Mouse (Mus musculus) forebrain, embryonic 13.5 days (tissue): ENCODE measurements around the gene Ifit3b. TPM values are rescaled to one million over a fixed set of nuclear protein-coding genes. Genes with fewer than 3 reads are reported as not detected.
A peak's percentile ranks its signal among the peaks of the same experiment; 100 is the strongest.
"Not testable (repeated sequence)": the region's sequence is repeated elsewhere in the genome, so short reads cannot be mapped to it uniquely, and the experiment has no call there.

Source experiments
- ATAC-seq: fragments of 200-750 bp; cut with Nextera tagmentation; 2 replicates; pipeline ENCODE4 v1.8.0; 2017
- H3K27ac ChIP-seq: fragments of 300-500 bp; sonication (generic); 2 replicates; pipeline ENCODE4 v1.5.1; 2015; ENCODE audit warnings: inconsistent platforms, mild to moderate bottlenecking, moderate library complexity
- H3K27me3 ChIP-seq: fragments of 300-500 bp; sonication (generic); 2 replicates; pipeline ENCODE4 v1.6.1; 2015; ENCODE audit warnings: mild to moderate bottlenecking, inconsistent platforms
- H3K36me3 ChIP-seq: fragments of 300-500 bp; sonication (generic); 2 replicates; pipeline ENCODE4 v1.6.1; 2015; ENCODE audit warnings: mild to moderate bottlenecking, inconsistent platforms; ENCODE audit not compliant: poor library complexity, severe bottlenecking
- H3K4me1 ChIP-seq: fragments of 300-500 bp; sonication (generic); 2 replicates; pipeline ENCODE4 v1.6.1; 2015; ENCODE audit warnings: inconsistent platforms
- H3K4me2 ChIP-seq: fragments of 300-500 bp; sonication (generic); 2 replicates; pipeline ENCODE4 v1.6.1; 2015; ENCODE audit warnings: inconsistent platforms, mild to moderate bottlenecking, moderate library complexity
- H3K4me3 ChIP-seq: fragments of 300-500 bp; sonication (generic); 2 replicates; pipeline ENCODE4 v1.5.1; 2015; ENCODE audit warnings: mild to moderate bottlenecking, inconsistent platforms
- H3K9ac ChIP-seq: fragments of 300-500 bp; sonication (generic); 2 replicates; pipeline ENCODE4 v1.6.1; 2015; ENCODE audit warnings: mild to moderate bottlenecking, inconsistent platforms
- H3K9me3 ChIP-seq: fragments of 300-500 bp; sonication (generic); replicated peaks from 2 replicates; pipeline ENCODE4 v1.6.1; 2016; ENCODE audit warnings: inconsistent platforms
- WGBS: fragments of 180-500 bp; shearing (Covaris S2); methylation state at CpG from one replicate; pipeline ENCODE4 v1.1.7; 2015; 5-methylcytosine and 5-hydroxymethylcytosine counted together
- polyA plus RNA-seq: library from polyadenylated mRNA; unstranded; fragments of >200 nt; fragmentation: Nextera tagmentation; extraction: Ambion mirVana; gene quantifications from 2 replicates; pipeline ENCODE4 v1.2.1, GENCODE M21; 2015

The Ifit3b gene
- polyA plus RNA-seq, 1 experiment from 2014 or later = not detected

DNA sequence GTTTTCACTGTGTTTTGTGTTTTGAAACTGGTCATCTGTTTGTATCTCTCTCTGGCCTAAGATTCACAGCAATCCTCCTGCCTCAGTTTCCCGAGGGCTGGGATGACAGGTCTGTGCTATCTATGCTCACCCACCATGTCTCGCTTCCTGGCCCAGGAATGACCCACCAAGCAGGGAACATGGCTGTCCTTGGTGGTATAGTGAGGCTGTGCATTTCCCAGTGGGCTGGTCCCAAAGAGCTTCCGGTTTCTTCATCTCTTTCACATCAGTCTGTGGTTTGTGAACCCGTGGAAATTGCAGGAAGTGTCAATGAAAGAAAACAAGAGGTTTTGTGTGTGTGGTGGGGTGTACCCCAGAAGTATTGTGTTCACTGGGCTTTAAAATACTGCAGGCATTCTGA lies 16.9 kb downstream of the Ifit3b start:
- H3K4me1 ChIP-seq = no peaks in the 10 kb centered on the region
- no peak overlapping the region for H3K4me2 ChIP-seq
- H3K27ac ChIP-seq = no peak overlapping the region
- ATAC-seq = no peak
- no peaks in the 10 kb centered on the region for H3K27me3 ChIP-seq
- 87% methylated on average over 4 of the region's 4 CpGs for WGBS
- H3K9ac ChIP-seq = no peak overlapping the region
- H3K4me3 ChIP-seq = no peak overlapping the region
- H3K36me3 ChIP-seq = no peaks in the 10 kb centered on the region
- H3K9me3 ChIP-seq = no peaks in the 10 kb centered on the region

DNA sequence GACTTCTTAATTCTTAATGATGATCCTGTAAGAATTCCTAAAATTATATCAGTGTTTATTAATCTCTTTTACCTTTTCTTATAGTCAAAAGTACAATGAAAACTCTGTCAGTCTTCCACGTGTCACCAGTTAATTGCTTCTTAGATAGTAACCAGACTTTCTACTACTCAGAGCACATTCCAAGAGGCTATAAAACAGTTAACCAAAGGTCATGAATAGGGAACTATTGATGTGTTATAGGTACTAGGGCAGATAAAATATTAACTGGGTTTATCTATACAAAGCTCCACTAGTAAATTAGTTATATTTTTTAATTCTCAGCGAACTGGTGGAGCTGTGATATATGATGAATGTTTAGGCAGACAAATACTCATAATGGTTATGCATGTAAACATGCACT lies 19.7 kb downstream of the Ifit3b start:
- Histone ChIP-seq H3K9ac (no peak overlapping the region), H3K4me3 (no peak overlapping the region), H3K4me2 (no peak overlapping the region), H3K36me3 (no peaks in the 10 kb centered on the region), H3K9me3 (no peaks in the 10 kb centered on the region), H3K4me1 (no peaks in the 10 kb centered on the region), H3K27me3 (no peaks in the 10 kb centered on the region), H3K27ac (no peak overlapping the region)
- ATAC-seq = no peak
- WGBS = 85% methylated on average over 2 of the region's 2 CpGs

DNA sequence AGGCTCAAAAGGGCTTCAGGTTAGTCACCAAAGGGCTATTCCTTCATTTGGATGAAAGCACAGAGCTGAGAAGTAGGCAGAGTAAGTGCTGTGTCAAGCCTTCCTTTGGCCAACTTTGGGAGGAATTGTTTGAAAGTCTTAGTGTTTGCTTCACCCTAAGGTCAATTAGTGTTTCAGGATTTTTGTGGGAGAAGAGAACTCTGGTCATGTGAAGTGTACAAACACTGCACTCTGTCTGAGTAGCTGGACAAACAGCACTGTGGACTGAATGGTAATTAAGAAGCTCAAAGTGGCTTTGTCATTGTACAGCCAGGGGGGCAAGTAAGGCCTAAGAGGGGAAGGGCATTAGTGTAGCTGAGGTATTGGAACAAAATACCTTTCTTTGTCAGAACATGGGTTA lies 23.7 kb downstream of the Ifit3b start:
- Histone ChIP-seq H3K4me2 (no peak overlapping the region), H3K4me3 (no peak overlapping the region), H3K27ac (no peak overlapping the region), H3K9ac (no peak overlapping the region), H3K4me1 (no peaks in the 10 kb centered on the region), H3K27me3 (no peaks in the 10 kb centered on the region), H3K9me3 (no peaks in the 10 kb centered on the region), H3K36me3 (no peaks in the 10 kb centered on the region)
- ATAC-seq = no peak

DNA sequence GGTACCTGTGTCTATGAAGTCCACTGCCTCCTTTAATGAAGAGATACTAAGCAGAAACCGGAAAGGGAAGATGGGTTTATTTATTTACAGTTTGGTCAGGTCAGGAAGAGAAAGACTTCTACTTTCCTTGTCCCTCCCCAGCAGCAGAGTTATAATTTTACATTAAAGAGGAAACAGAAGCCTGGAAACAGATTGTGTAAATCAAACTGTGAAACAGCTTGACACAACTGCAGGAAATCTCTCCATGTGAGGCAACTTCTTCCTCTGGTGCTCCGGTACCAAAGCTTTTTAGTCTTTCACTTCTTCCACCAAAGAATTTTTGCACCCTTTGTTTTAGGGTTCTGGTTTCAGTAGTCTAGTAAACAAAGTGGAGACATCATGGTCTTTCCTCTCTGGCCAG lies 25.7 kb downstream of the Ifit3b start:
- H3K4me3 ChIP-seq = no peak overlapping the region
- no peak overlapping the region for H3K4me2 ChIP-seq
- H3K36me3 ChIP-seq = no peaks in the 10 kb centered on the region
- no peak overlapping the region for H3K27ac ChIP-seq
- no peaks in the 10 kb centered on the region for H3K4me1 ChIP-seq
- H3K27me3 ChIP-seq = no peaks in the 10 kb centered on the region
- H3K9me3 ChIP-seq = no peaks in the 10 kb centered on the region
- no peak for ATAC-seq
- 80% methylated on average over 2 of the region's 2 CpGs for whole genome bisulfite sequencing
- H3K9ac ChIP-seq = no peak overlapping the region

DNA sequence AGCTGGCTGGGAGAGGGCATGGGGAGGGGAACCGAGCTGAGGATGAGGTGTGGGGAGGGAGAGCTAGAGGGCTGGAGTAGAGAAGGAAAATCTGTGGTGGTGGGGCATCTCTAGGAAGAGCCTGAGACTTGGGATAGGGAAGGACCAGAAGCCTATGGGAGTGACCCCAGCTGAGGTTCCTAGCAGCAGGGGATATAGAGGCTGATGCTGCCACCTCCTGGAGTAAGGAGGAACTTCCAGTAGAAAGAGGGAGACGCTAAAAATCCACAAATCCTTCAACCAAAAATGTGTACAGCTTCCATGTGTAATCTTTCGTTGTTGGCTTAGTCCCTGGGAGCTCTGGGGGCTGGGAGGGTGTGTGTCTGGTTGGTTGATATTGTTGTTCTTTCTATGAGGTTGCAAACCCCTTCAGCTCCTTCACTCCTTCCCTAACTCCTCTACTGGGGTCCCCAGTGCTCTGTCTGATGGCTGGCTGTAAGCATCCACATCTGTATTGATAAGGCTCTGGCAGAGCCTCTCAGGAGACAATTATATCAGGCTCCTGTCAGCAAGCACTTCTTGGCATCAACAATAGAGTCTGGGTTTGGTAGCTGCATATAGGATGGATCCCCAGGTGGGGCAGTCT lies 29.3 kb downstream of the Ifit3b start:
- Histone ChIP-seq H3K36me3 (no peaks in the 10 kb centered on the region), H3K9me3 (no peaks in the 10 kb centered on the region), H3K27ac (no peak overlapping the region), H3K4me2 (no peak overlapping the region), H3K9ac (no peak overlapping the region), H3K27me3 (no peaks in the 10 kb centered on the region), H3K4me1 (no peaks in the 10 kb centered on the region), H3K4me3 (no peak overlapping the region)
- 15% methylated on average over 3 of the region's 3 CpGs for WGBS
- peak; percentile 80 for ATAC-seq

DNA sequence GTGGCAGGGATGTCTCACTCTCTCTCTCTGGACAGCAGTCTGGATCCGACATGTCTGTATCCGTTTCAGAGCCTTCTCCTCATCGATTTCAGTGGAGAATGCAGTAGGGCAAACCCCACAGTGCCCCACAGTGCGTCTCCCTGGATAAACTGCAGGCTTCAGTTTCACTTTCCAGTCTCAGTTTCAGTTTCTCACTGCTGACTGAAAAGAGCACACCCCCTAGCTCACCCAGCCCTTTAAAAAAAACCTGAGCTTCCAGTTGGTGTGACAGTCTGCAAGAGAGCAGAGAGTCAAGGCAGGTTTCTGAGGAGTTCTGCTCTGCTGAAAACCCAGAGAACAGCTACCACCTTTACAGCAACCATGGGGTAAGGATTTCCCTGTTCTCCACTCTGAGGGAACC lies 32.9 kb downstream of the Ifit3b start, which contains the start of the genes Ifit1bl2 and Ifit1:
Gene Ifit1bl2 (minus strand): TSS at position 121 of the 400 bp plus-strand sequence.
Gene Ifit1 (plus strand): TSS at position 249 of the 400 bp plus-strand sequence.
- no peaks in the 10 kb centered on the region for H3K36me3 ChIP-seq
- no peak within 1 kb of the TSS for H3K4me3 ChIP-seq
- ATAC-seq = no peak
- 67% methylated on average over 4 of the region's 4 CpGs for WGBS
- H3K27ac ChIP-seq = no peak within 1 kb of the TSS
- no peaks in the 10 kb centered on the region for H3K27me3 ChIP-seq
- H3K4me1 ChIP-seq = no peaks in the 10 kb centered on the region
- no peak within 1 kb of the TSS for H3K9ac ChIP-seq
- H3K9me3 ChIP-seq = no peaks in the 10 kb centered on the region
- H3K4me2 ChIP-seq = no peak within 1 kb of the TSS

DNA sequence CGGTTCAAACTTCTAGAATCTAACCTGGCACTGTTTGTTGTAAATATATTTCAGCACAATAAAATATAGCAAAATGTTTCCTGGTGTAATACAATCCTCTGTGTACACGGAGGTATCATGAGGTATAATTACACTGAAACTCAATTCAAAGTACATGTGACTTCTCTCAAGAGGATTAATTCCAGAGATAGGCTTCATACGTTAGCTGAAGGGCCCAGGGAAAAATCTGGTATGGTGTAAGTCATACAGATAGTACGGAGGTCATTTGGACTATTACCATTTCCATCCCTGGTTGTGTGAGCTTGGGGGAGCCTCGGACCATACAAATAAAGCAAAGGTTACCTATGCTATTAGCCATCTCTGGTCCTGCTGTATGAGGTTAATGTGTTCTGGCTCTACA lies 34.8 kb downstream of the Ifit3b start:
- no peaks in the 10 kb centered on the region for H3K27me3 ChIP-seq
- H3K9ac ChIP-seq = no peak overlapping the region
- H3K4me3 ChIP-seq = no peak overlapping the region
- ATAC-seq = no peak
- no peaks in the 10 kb centered on the region for H3K4me1 ChIP-seq
- no peak overlapping the region for H3K4me2 ChIP-seq
- no peak overlapping the region for H3K27ac ChIP-seq
- 86% methylated on average over 5 of the region's 5 CpGs for WGBS
- H3K36me3 ChIP-seq = no peaks in the 10 kb centered on the region
- no peaks in the 10 kb centered on the region for H3K9me3 ChIP-seq

DNA sequence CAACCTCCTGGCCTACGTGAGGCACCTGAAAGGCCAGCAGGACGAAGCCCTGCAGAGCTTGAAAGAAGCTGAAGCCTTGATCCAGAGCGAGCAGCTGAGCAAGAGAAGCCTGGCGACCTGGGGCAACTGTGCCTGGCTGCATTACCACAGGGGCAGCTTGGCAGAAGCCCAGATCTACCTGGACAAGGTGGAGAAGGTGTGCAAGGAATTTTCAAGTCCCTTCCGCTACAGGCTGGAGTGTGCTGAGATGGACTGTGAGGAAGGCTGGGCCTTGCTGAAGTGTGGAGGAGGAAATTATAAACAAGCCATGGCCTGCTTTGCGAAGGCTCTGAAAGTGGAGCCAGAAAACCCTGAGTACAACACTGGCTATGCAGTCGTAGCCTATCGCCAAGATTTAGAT lies 39.9 kb downstream of the Ifit3b start:
- WGBS = 91% methylated on average over 8 of the region's 8 CpGs
- H3K4me1 ChIP-seq, H3K27me3 ChIP-seq, H3K4me3 ChIP-seq, H3K4me2 ChIP-seq, H3K9ac ChIP-seq, H3K9me3 ChIP-seq, H3K36me3 ChIP-seq, H3K27ac ChIP-seq, ATAC-seq: not testable (repeated sequence)

DNA sequence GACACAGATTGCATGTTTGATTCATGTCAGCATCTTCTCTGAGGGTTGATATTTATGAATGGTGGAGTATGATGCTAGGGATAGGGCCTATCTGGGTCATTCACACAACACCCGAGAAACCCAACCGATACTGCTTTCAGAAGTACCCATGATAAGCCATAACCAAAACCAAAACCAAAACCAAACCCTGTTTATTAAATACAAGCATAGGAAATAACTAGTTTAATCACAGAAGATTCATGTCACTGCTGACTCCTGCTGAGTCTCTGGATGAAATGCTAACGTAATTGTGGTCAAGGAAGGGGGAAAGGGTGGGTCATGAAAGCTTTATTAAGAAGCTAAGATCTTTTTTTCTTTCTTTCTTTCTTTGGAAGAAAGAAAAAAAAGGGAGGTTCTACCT lies 42.5 kb downstream of the Ifit3b start:
- H3K4me2 ChIP-seq = no peak overlapping the region
- H3K9me3 ChIP-seq = no peaks in the 10 kb centered on the region
- H3K4me3 ChIP-seq = no peak overlapping the region
- 92% methylated on average over 3 of the region's 3 CpGs for WGBS
- H3K27ac ChIP-seq = no peak overlapping the region
- no peaks in the 10 kb centered on the region for H3K4me1 ChIP-seq
- ATAC-seq = no peak
- H3K36me3 ChIP-seq = no peaks in the 10 kb centered on the region
- H3K27me3 ChIP-seq = no peaks in the 10 kb centered on the region
- H3K9ac ChIP-seq = no peak overlapping the region

DNA sequence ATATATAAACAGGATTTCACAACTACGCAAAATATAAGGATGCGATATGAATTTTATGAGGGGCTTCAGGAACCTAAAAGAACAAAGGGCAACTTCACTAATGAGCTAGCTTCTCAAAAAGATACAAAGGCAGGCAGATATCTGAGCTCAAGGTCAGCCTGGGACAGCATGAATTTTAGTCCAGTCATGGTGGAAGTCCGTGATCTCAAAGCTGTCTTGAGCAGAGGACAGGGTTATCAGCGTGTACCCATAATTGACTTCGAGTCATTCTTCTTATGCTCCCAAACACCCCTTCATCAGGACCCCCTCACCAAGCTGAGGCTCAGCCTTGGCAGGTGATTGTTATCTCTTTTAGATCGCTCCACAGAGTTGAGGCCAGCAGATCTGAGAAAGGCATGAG lies 43.2 kb downstream of the Ifit3b start:
- no peaks in the 10 kb centered on the region for H3K36me3 ChIP-seq
- H3K4me3 ChIP-seq = no peak overlapping the region
- no peak overlapping the region for H3K27ac ChIP-seq
- WGBS = 87% methylated on average over 6 of the region's 6 CpGs
- no peak for ATAC-seq
- no peaks in the 10 kb centered on the region for H3K9me3 ChIP-seq
- no peaks in the 10 kb centered on the region for H3K4me1 ChIP-seq
- H3K9ac ChIP-seq = no peak overlapping the region
- H3K27me3 ChIP-seq = no peaks in the 10 kb centered on the region
- H3K4me2 ChIP-seq = no peak overlapping the region

DNA sequence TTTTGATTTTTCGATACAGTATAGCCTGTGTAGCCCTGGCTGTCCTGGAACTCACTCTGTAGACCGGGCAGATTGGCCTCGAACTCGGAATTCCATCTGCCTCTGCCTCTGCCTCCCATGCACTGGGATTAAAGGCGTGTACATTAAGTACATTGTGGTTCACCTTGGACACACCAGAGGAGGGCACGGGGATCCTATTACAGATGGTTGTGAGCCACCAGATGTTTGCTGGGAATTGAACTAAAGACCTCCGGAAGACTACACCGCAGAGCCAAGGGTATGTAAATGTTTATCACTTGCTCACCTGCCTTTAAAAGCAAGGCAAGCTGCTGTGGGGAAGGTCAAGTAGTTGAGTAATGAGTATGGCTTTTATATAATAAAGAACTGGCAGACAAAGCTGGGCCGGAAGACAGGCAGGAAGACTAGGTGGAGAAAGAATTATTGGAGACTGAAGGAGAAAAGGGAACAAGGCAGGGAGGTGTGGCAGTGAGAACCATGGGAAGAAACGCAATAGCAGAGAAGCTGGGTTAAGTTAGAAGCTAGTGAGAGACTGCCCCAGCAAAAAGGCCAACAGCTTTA lies 47.5 kb downstream of the Ifit3b start:
- H3K36me3 ChIP-seq = no peaks in the 10 kb centered on the region
- H3K4me1 ChIP-seq = no peaks in the 10 kb centered on the region
- no peak overlapping the region for H3K9ac ChIP-seq
- H3K4me3 ChIP-seq = no peak overlapping the region
- ATAC-seq = no peak
- H3K27me3 ChIP-seq = no peaks in the 10 kb centered on the region
- 86% methylated on average over 10 of the region's 10 CpGs for WGBS
- H3K9me3 ChIP-seq = no peaks in the 10 kb centered on the region
- no peak overlapping the region for H3K4me2 ChIP-seq
- no peak overlapping the region for H3K27ac ChIP-seq

DNA sequence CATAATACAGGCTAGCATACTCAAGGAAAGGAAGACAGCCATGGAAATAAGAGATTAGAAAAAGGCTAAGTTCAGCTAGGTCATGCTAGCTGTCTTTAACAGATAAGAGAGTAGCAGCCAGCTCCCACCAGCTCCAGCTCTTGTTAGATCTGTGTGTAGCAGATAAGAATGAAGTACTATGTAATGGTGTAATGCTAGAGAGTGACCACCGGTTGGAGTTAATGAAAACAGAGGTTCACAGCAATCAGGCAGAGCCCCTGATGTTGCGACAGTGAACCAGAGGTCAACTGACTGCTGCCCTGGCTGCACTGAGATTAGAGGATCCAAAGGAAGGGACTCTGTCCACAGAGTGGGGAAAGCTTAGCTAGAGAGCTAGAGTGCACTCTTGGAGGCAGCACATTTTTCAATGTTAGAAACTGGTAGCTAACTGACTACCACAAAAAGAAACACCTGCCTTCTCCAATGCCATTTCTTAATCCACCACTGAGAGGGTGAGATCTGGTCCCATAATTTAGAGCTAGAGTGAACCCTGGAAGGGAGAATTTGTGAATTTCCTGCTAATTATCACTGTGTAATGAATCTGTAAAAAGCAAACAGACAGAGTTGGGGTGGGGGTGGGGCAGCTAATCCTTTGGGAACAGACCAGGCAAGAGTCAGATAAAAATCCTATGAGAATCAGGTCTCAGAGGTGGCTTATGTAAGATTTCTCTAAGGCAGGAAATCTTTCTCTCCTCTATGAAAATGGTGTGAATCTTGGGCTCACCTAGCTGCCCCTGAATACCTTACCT lies 48.9 kb downstream of the Ifit3b start:
- Histone ChIP-seq H3K36me3 (no peaks in the 10 kb centered on the region), H3K9ac (no peak overlapping the region), H3K4me3 (no peak overlapping the region), H3K4me1 (no peaks in the 10 kb centered on the region), H3K4me2 (no peak overlapping the region), H3K27ac (no peak overlapping the region), H3K27me3 (no peaks in the 10 kb centered on the region), H3K9me3 (no peaks in the 10 kb centered on the region)
- no peak for ATAC-seq
- WGBS = 32% methylated on average over 2 of the region's 2 CpGs
